Mouse (Mus musculus) lung, adult 2 months (tissue): ENCODE results near the gene Abhd16b.

Experiments used
- CTCF ChIP-seq: fragments of 200-500 bp; IDR thresholded peaks from 2 replicates; pipeline ENCODE4 v1.5.1; 2011; ENCODE audit warnings: mild to moderate bottlenecking, low read length, control low read depth; ENCODE audit not compliant: insufficient read depth
- POLR2A ChIP-seq: fragments of 200-500 bp; IDR thresholded peaks from 2 replicates; pipeline ENCODE4 v1.6.1; 2011; ENCODE audit warnings: low read depth, mild to moderate bottlenecking, control low read depth, low read length, borderline replicate concordance; ENCODE audit errors: extremely low read depth

GRCm38 (mm10) chr2:181536410-181536809 lies 43.4 kb downstream of the Abhd16b start:
- no peak for TF ChIP-seq POLR2A
- no peak for TF ChIP-seq CTCF
